Mouse (Mus musculus) stomach, postnatal 0 days (tissue): ENCODE data around the gene Rpl12.

ENCODE experiments used
- CTCF ChIP-seq: IDR thresholded peaks from 2 replicates; pipeline ENCODE4 v1.5.1; 2016; ENCODE audit warnings: antibody characterized with exemption, low read depth, mild to moderate bottlenecking, moderate library complexity
- EP300 ChIP-seq: optimal IDR thresholded peaks from 2 replicates; pipeline ENCODE3; 2016; ENCODE audit warnings: antibody characterized with exemption

- TF ChIP-seq CTCF = no peak
- TF ChIP-seq EP300 = no peak
Observed at GRCm38 (mm10) chr2:32914362-32914761, 47.0 kb upstream of the Rpl12 start.
